Mouse (Mus musculus) cerebellum, adult 9-11 months (tissue): ENCODE data around the gene Bcas3.
A peak's percentile ranks its signal among the peaks of the same experiment; 100 is the strongest.
"Not testable (repeated sequence)": the region's sequence is repeated elsewhere in the genome, so short reads cannot be mapped to it uniquely, and the experiment has no call there.

ENCODE experiments used
- DNase-seq: peaks from one replicate; pipeline ENCODE4 v3.0.0; 2022

Gene Bcas3

DNA sequence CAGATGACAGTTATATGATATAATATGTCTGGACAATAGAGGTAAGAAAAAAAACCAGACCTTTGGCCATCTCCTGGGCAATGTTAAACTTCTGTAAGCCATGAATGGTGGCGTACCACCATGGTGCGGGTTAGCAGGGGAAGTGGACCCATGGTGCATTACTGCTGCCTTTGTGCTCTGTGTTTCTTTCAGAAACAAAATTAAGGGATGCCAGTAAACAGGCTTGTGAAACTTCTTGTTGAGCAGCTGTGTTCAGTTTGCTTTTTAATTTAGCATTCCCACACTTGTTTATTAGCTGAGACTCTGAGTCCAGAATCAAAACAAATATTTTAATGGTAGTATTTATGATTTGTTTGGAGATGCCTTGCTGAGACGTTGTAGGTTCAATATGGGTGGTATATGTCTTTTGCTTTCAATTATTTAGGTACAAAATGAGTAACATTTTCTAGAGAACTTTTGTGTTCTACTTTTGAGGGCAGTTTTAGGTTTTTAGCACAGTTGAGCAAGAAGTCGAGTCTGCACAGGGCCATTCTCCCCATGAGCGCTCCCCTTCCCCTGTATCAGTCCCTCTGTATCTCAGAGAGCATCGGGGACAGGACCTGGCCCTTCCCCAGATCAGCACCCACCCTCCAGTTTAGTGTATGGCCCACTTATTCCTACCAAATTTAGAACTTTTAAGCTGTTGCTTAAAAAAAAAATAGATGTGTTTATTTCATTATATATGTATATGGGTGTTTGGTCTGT, 132.4 kb downstream of the Bcas3 start:
- no peak for DNase-seq

- no peak for DNase-seq
Measured at GRCm38 (mm10) chr11:85487501-85487900, 134.5 kb downstream of the Bcas3 start.

DNA sequence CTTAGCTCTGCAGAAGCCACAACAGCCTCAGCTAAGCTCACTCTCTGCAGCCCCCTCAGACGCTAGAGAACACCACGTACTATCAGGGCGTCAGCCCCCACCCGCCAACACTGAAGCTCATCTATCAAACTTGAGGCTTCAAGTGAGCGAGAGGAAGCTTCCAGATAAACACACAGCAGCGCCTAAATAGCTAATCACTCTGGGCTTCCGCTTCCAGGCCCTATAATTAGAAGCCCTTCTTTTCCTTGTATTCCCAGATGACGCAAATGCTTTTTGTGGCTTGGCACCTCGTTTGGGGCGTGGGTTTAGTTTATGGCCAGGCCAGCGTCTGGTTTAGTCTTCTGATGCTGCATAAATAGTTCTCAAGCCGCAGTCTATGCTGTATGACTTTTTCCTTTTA, 139.3 kb downstream of the Bcas3 start:
- DNase-seq, result no peak

DNA sequence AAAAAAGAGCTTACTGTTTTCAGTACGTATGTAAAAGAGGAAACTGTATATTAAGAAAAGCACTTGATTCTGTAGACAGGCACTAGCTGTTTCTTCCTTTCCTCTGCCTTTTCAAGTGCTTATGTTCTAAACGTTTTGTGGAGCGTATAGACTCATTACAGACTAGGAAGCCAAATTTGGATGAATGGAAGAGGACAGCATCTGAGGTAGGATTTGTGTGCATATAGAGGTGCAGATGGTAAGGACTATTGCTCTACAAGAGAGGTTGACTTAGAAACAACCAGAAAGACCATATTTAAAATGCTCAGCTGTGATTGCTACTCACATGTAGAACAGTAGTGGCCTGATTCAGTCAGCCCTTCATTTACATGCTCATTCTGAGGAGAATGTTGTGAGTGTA, 139.7 kb downstream of the Bcas3 start:
- DNase-seq, result no peak

- no peak for DNase-seq
Measured at GRCm38 (mm10) chr11:85499561-85499960, 146.6 kb downstream of the Bcas3 start.

DNA sequence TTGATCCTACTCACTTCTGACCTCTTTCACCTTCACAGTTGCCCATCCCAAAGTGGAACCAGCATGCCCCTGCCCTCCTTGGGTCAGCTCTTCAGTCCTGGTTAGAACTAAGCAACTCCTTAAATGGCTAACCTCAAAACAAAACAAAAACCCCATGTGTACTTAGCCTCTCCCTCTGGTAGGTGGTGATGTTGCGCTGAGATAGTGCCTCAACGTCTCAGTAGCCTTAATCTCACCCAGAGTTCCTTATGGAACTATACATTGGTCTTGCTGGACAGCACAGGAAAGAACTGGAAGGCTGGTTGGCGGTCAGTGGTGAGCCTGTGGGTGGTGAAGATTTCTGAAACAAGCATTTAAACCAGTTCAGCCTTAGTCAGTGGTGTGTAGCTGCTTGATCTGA, 149.1 kb downstream of the Bcas3 start:
- DNase-seq, result no peak

DNA sequence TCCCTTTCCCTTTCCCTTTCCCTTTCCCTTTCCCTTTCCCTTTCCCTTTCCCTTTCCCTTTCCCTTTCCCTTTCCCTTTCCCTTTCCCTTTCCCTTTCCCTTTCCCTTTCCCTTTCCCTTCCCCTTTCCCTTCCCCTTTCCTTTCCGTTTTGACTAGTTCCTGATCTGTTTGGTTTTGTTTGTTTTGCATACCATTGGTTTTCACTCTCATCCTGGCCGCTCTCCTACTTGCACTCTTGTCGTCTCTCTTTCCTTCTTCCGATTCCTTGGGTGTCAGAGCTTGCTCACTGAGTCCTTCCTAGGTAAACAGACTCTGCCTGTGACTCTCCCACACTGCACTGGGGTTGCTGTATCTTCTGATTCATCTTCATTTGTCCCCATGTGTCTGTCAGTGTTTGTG, 151.8 kb downstream of the Bcas3 start:
- DNase-seq, result not testable (repeated sequence)

GRCm38 (mm10) chr11:85505811-85506210, 152.8 kb downstream of the Bcas3 start:
- no peak for DNase-seq

GRCm38 (mm10) chr11:85509334-85509733, 156.4 kb downstream of the Bcas3 start:
- no peak for DNase-seq

DNA sequence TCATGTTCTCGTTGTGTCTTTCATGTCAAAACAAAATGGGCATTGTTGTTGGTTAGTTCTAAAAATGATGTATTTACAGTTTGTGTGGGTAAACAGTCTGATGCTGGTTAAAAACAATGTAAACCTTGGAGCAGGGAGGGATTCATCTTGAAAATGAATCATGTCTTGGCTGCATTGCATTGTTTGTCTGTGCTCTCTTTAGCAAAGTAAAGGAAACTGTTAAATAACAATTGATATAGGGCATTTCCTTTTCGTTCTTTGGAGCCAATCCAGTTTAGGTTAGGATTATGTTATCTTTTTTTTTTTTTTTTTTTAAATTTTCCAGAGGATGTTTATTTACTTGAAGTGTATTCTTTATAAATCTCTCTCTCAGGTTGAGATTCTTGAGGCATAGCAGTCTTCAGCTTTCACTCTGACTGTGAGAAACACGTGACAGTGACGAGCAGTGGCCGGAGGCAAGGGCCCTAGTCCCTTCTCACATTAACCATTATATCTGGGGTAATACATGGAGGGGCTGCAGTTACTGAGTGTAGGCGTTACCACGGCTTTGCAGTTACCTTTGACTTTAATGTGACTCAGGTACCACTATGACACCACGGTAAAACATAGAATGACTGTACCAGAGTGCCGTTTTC, 158.4 kb downstream of the Bcas3 start:
- DNase-seq, result no peak

- no peak for DNase-seq
Measured at GRCm38 (mm10) chr11:85516724-85517123, 163.8 kb downstream of the Bcas3 start.

- DNase-seq, result no peak
Measured at GRCm38 (mm10) chr11:85518025-85518756, 165.2 kb downstream of the Bcas3 start.

DNA sequence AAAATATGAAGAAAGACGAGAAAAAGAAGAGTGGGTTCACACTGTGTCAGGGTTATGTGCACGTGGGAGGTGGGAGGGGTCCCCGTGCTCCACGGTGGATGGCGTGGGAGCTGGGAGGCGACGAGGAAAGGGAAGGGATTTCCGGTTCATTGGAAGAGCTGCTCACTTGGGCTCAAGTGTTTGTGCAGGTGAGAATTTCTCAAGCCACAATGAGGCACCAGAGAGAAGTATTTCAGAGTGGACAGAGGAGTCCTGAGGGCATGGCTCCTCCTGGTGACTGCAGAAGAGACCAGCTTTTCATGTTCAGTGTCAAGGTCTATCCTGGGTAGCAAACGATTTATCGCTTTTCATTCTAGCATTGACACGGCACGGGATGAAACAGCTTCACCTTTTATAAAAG, 167.3 kb downstream of the Bcas3 start:
- DNase-seq, result no peak

GRCm38 (mm10) chr11:85520996-85521395, 168.0 kb downstream of the Bcas3 start:
- DNase-seq, result no peak

DNA sequence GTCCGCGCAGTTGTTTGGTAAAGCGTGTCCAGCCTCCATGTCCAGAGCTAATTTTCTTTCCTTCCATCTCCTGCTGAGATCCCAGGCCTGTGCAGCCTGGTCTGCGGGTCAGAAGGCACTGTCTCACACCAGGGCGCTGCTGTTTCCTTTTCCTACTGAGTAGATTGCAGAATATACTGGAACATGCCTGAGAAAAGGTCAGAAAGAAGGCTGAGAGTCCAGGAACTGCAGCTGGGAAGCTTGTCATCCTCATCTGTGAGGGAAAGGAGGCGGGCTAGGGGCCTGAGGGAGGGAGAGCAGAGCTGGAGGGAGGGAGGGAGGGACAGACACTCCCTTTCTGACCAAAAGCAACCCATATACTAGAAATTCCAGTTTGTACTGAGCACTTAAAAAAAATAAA, 170.7 kb downstream of the Bcas3 start:
- DNase-seq, result no peak

DNA sequence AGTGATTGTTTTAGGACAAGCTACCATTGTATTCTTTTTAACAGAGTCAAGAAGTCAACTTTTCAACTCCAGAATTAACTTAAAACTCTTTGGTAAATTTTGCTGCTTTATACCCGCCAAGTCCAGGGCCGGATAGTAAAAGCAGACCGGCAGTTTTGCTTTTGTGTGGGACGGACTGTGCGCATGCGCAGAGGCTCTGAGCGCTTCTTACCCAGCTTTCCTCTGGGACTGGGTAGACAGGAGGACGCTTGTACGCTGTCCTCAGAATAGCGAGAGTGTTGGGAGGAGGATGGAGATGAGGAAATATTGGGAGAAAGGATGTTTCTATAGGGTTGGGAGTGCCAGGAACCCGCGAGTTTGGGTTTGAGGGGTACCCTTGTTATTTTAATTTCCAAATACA, 171.2 kb downstream of the Bcas3 start:
- DNase-seq, result peak; percentile 78

- peak; percentile 9 for DNase-seq
Measured at GRCm38 (mm10) chr11:85524841-85525500, 172.0 kb downstream of the Bcas3 start.

- no peak for DNase-seq
Measured at GRCm38 (mm10) chr11:85525501-85525885, 172.5 kb downstream of the Bcas3 start.

- DNase-seq, result no peak
Measured at GRCm38 (mm10) chr11:85525979-85526775, 173.2 kb downstream of the Bcas3 start.

DNA sequence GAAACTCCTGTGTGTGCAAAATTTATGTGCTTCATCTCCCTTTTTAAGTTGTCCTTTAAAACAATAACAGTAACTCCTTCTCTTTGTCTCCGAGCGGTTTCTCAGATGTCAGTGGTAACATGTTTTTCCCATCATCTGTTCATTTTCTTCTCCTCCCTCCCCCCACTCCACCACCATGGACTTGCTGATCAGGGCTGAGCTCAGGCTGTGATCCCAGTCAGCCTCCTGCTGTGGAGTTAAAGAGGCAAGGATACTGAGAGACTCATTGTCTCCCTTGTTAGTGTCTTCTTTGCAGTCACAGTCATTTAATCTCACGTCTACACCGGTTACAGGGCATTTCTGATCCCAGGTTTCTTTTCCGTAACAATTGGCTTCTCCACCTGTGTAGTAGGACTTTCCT, 174.3 kb downstream of the Bcas3 start:
- no peak for DNase-seq

DNA sequence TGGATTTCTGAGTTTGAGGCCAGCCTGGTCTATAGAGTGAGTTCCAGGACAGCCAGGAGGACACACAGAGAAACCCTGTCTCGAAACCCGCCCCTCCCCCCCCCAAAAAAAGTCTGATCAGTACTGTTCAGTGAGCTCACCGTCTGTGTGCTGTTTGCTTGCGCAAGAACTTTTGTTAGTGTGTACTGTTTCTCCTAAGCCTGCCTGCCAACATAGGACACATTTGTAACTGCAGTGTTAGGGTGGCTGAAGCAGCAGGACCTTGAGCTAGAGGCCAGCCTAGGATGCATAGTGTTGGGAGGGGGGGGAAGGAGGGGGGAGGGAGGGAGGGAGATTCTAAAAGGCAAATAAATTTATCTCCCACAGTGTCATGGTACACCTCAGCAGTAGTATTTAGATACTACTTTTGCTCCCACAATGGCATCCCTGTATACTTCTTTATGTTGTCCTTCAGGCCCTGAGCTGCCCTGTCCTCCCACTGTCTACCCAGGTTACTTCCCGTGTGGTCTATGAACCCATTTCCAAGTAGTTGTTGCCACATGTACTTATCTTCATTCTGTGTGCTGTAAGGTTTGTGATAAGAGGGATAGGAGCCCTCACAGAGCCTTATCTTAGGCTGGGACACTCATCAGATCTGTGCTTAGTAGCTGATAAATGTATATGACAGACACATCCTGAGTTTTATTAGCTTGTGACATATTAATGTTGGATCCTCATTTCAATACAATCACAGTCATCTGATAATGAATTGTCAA, 176.7 kb downstream of the Bcas3 start:
- no peak for DNase-seq

- DNase-seq, result no peak
Measured at GRCm38 (mm10) chr11:85540989-85541388, 188.0 kb downstream of the Bcas3 start.
